Mouse (Mus musculus) CH12.LX (cell line): Measurements from ENCODE around the gene Olfr56.
"Not testable (repeated sequence)": the region's sequence is repeated elsewhere in the genome, so short reads cannot be mapped to it uniquely, and the experiment has no call there.

Source experiments
- BHLHE40 ChIP-seq: IDR thresholded peaks from 2 replicates; pipeline ENCODE4 v1.6.1; 2011; ENCODE audit warnings: mild to moderate bottlenecking, low read depth, low read length, improper control_type of control experiment
- CHD2 ChIP-seq: IDR thresholded peaks from 2 replicates; pipeline ENCODE4 v1.6.1; 2011; ENCODE audit warnings: low read length, improper control_type of control experiment
- CTCF ChIP-seq, 2 experiments: IDR thresholded peaks in 1 of 2; conservative IDR thresholded peaks in 1 of 2; 2 replicates each; pipeline ENCODE4 v1.5.1; 2011 to 2012; ENCODE audit warnings: low read depth in 2 of 2, low read length in 2 of 2, improper control_type of control experiment in 1 of 2, inconsistent platforms in 1 of 2, mild to moderate bottlenecking in 1 of 2, moderate library complexity in 1 of 2
- EP300 ChIP-seq: IDR thresholded peaks from 2 replicates; pipeline ENCODE4 v1.6.1; 2011; ENCODE audit warnings: low read length, improper control_type of control experiment
- GABPA ChIP-seq: IDR thresholded peaks from 2 replicates; pipeline ENCODE4 v1.6.1; 2012; ENCODE audit warnings: low read depth, low read length, improper control_type of control experiment, inconsistent platforms; ENCODE audit not compliant: insufficient replicate concordance
- JUND ChIP-seq: conservative IDR thresholded peaks from 2 replicates; pipeline ENCODE4 v1.6.1; 2011; ENCODE audit warnings: low read depth, low read length, improper control_type of control experiment
- MAFK ChIP-seq: IDR thresholded peaks from 2 replicates; pipeline ENCODE4 v1.6.1; 2011; ENCODE audit warnings: low read length, improper control_type of control experiment; ENCODE audit not compliant: insufficient replicate concordance
- NELFE ChIP-seq: IDR thresholded peaks from 2 replicates; pipeline ENCODE4 v1.6.1; 2011; ENCODE audit warnings: low read depth, low read length, improper control_type of control experiment
- NRF1 ChIP-seq: IDR thresholded peaks from 2 replicates; pipeline ENCODE4 v1.6.1; 2014; ENCODE audit warnings: low read depth, mild to moderate bottlenecking, inconsistent platforms, low read length, improper control_type of control experiment, moderate library complexity
- POLR2A ChIP-seq: IDR thresholded peaks from 2 replicates; pipeline ENCODE4 v1.6.1; 2011; ENCODE audit warnings: low read depth, mild to moderate bottlenecking, improper control_type of control experiment, low read length
- SMC3 ChIP-seq: IDR thresholded peaks from 2 replicates; pipeline ENCODE4 v1.6.1; 2011; ENCODE audit warnings: low read depth, low read length, improper control_type of control experiment
- USF2 ChIP-seq: conservative IDR thresholded peaks from 2 replicates; pipeline ENCODE4 v1.6.1; 2011; ENCODE audit warnings: low read depth, low read length, improper control_type of control experiment
- ZC3H11A ChIP-seq: IDR thresholded peaks from 2 replicates; pipeline ENCODE4 v1.6.1; 2012; ENCODE audit warnings: low read depth, mild to moderate bottlenecking, inconsistent platforms, low read length, improper control_type of control experiment

- not testable (repeated sequence) for TF ChIP-seq USF2; CTCF (conservative IDR thresholded peaks at IDR 0.05 in 1 of 2, IDR thresholded peaks at IDR 0.05 in 1 of 2; ENCODE audit: low read depth in 2 of 2, low read length in 2 of 2); EP300; POLR2A; SMC3; NRF1; CHD2; JUND; GABPA; MAFK; ZC3H11A; BHLHE40; NELFE
Measured at GRCm38 (mm10) chr11:48994018-48994417, 15.3 kb downstream of the Olfr56 start, which contains the start of gene Tgtp1.
